Mouse (Mus musculus): ENCODE results near the gene Kcng4. TPM values are rescaled to one million over a fixed set of nuclear protein-coding genes. Genes with fewer than 3 reads are reported as not detected.

Gene Kcng4
- polyA plus RNA-seq, 1 experiment from 2014 or later: 0.10 TPM

- no peak for ATAC-seq (ENCODE audit: borderline replicate concordance, extremely low read depth, low FRiP score, low TSS enrichment)
- no peak overlapping the region for H3K27ac ChIP-seq
- H3K4me2 ChIP-seq: no peak overlapping the region
- no peaks in the 10 kb centered on the region for H3K9me3 ChIP-seq
- H3K4me3 ChIP-seq: no peak overlapping the region
- 69% methylated on average over 6 of the region's 6 CpGs for WGBS
- H3K4me1 ChIP-seq: peaks cover 6% of the 10 kb centered on the region; the same call in 1 of the 2 replicates
- H3K27me3 ChIP-seq: peaks cover 29% of the 10 kb centered on the region
- no peak overlapping the region for H3K9ac ChIP-seq
- H3K36me3 ChIP-seq: no peaks in the 10 kb centered on the region
These were observed 2.8 kb upstream of the Kcng4 start for GRCm38 (mm10) chr8:119638261-119638660.

- Histone ChIP-seq H3K27me3 (peaks cover 38% of the 10 kb centered on the region), H3K9ac (no peak overlapping the region), H3K9me3 (no peaks in the 10 kb centered on the region), H3K4me3 (no peak overlapping the region), H3K36me3 (no peaks in the 10 kb centered on the region), H3K4me2 (no peak overlapping the region), H3K27ac (no peak overlapping the region), H3K4me1 (peaks cover 6% of the 10 kb centered on the region; the same call in 1 of the 2 replicates)
- WGBS: 75% methylated on average over 4 of the region's 4 CpGs
- no peak for ATAC-seq (ENCODE audit: borderline replicate concordance, extremely low read depth, low FRiP score, low TSS enrichment)
These were observed 1.9 kb upstream of the Kcng4 start for GRCm38 (mm10) chr8:119637381-119637780.

- no peak overlapping the region for H3K9ac ChIP-seq
- H3K4me2 ChIP-seq: no peak overlapping the region
- no peaks in the 10 kb centered on the region for H3K9me3 ChIP-seq
- ATAC-seq (ENCODE audit: borderline replicate concordance, extremely low read depth, low FRiP score, low TSS enrichment): no peak
- WGBS: 53% methylated on average over 7 of the region's 7 CpGs
- H3K4me3 ChIP-seq: no peak overlapping the region
- H3K27ac ChIP-seq: no peak overlapping the region
- peaks cover 44% of the 10 kb centered on the region for H3K27me3 ChIP-seq
- H3K36me3 ChIP-seq: no peaks in the 10 kb centered on the region
- H3K4me1 ChIP-seq: peaks cover 6% of the 10 kb centered on the region; the same call in 1 of the 2 replicates
These were observed 1.3 kb upstream of the Kcng4 start for GRCm38 (mm10) chr8:119636766-119637165.

- H3K4me1 ChIP-seq: peaks cover 6% of the 10 kb centered on the region; the same call in 1 of the 2 replicates
- H3K27me3 ChIP-seq: peaks cover 52% of the 10 kb centered on the region
- no peaks in the 10 kb centered on the region for H3K9me3 ChIP-seq
- WGBS: 43% methylated on average over 2 of the region's 2 CpGs
- no peak overlapping the region for H3K4me3 ChIP-seq
- no peak overlapping the region for H3K9ac ChIP-seq
- no peak overlapping the region for H3K27ac ChIP-seq
- H3K36me3 ChIP-seq: no peaks in the 10 kb centered on the region
- H3K4me2 ChIP-seq: no peak overlapping the region; the same call in 1 of the 2 replicates
- ATAC-seq (ENCODE audit: borderline replicate concordance, extremely low read depth, low FRiP score, low TSS enrichment): no peak
These were observed 478 bp upstream of the Kcng4 start for GRCm38 (mm10) chr8:119635958-119636357.

GRCm38 (mm10) chr8:119634616-119635336 lies 704 bp downstream of the Kcng4 start:
- ATAC-seq (ENCODE audit: borderline replicate concordance, extremely low read depth, low FRiP score, low TSS enrichment): no peak
- 22% methylated on average over 14 of the region's 14 CpGs for WGBS
- H3K4me2 ChIP-seq: no peak overlapping the region; the same call in 1 of the 2 replicates

GRCm38 (mm10) chr8:119632909-119633308 lies 2.6 kb downstream of the Kcng4 start:
- H3K4me3 ChIP-seq: no peak overlapping the region
- H3K27me3 ChIP-seq: peaks cover 52% of the 10 kb centered on the region
- WGBS: 43% methylated on average over 29 of the region's 29 CpGs
- no peak overlapping the region for H3K27ac ChIP-seq
- no peak overlapping the region for H3K9ac ChIP-seq
- no peaks in the 10 kb centered on the region for H3K36me3 ChIP-seq
- peaks cover 6% of the 10 kb centered on the region; the same call in 1 of the 2 replicates for H3K4me1 ChIP-seq
- no peak for ATAC-seq (ENCODE audit: borderline replicate concordance, extremely low read depth, low FRiP score, low TSS enrichment)
- H3K4me2 ChIP-seq: no peak overlapping the region
- no peaks in the 10 kb centered on the region for H3K9me3 ChIP-seq

More at GRCm38 (mm10) chr8:119634616-119635336, 704 bp downstream of the Kcng4 start:
- Histone ChIP-seq H3K27me3 (peaks cover 52% of the 10 kb centered on the region), H3K4me3 (no peak overlapping the region), H3K9me3 (no peaks in the 10 kb centered on the region), H3K27ac (no peak overlapping the region), H3K4me1 (peaks cover 6% of the 10 kb centered on the region; the same call in 1 of the 2 replicates), H3K36me3 (no peaks in the 10 kb centered on the region), H3K9ac (no peak overlapping the region)

GRCm38 (mm10) chr8:119632246-119632645 lies 3.2 kb downstream of the Kcng4 start:
- Histone ChIP-seq H3K9ac (no peak overlapping the region), H3K9me3 (no peaks in the 10 kb centered on the region), H3K36me3 (no peaks in the 10 kb centered on the region), H3K27me3 (peaks cover 52% of the 10 kb centered on the region), H3K4me1 (peaks cover 6% of the 10 kb centered on the region; the same call in 1 of the 2 replicates), H3K4me2 (no peak overlapping the region), H3K4me3 (no peak overlapping the region), H3K27ac (no peak overlapping the region)
- WGBS: 78% methylated on average over 9 of the region's 9 CpGs
- ATAC-seq (ENCODE audit: borderline replicate concordance, extremely low read depth, low FRiP score, low TSS enrichment): no peak

GRCm38 (mm10) chr8:119630841-119631240 lies 4.6 kb downstream of the Kcng4 start:
- no peak for ATAC-seq (ENCODE audit: borderline replicate concordance, extremely low read depth, low FRiP score, low TSS enrichment)
- no peaks in the 10 kb centered on the region for H3K36me3 ChIP-seq
- H3K9me3 ChIP-seq: no peaks in the 10 kb centered on the region
- peaks cover 46% of the 10 kb centered on the region for H3K27me3 ChIP-seq
- no peak overlapping the region for H3K4me2 ChIP-seq
- H3K4me3 ChIP-seq: no peak overlapping the region
- no peak overlapping the region for H3K27ac ChIP-seq
- 55% methylated on average over 3 of the region's 3 CpGs for WGBS
- peaks cover 6% of the 10 kb centered on the region; the same call in 1 of the 2 replicates for H3K4me1 ChIP-seq
- no peak overlapping the region for H3K9ac ChIP-seq

- Histone ChIP-seq H3K27ac (no peak overlapping the region), H3K4me1 (no peaks in the 10 kb centered on the region), H3K27me3 (peaks cover 18% of the 10 kb centered on the region), H3K4me2 (no peak overlapping the region), H3K36me3 (no peaks in the 10 kb centered on the region), H3K4me3 (no peak overlapping the region), H3K9me3 (no peaks in the 10 kb centered on the region), H3K9ac (no peak overlapping the region)
- ATAC-seq (ENCODE audit: borderline replicate concordance, extremely low read depth, low FRiP score, low TSS enrichment): no peak
- 34% methylated on average over 10 of the region's 10 CpGs for WGBS
These were observed 7.7 kb downstream of the Kcng4 start for GRCm38 (mm10) chr8:119627613-119628359.

GRCm38 (mm10) chr8:119627199-119627598 lies 8.3 kb downstream of the Kcng4 start:
- Histone ChIP-seq H3K36me3 (no peaks in the 10 kb centered on the region), H3K27me3 (peaks cover 12% of the 10 kb centered on the region), H3K4me1 (no peaks in the 10 kb centered on the region), H3K9ac (no peak overlapping the region), H3K4me2 (no peak overlapping the region), H3K27ac (no peak overlapping the region), H3K9me3 (no peaks in the 10 kb centered on the region), H3K4me3 (no peak overlapping the region)
- no peak for ATAC-seq (ENCODE audit: borderline replicate concordance, extremely low read depth, low FRiP score, low TSS enrichment)
- WGBS: 83% methylated on average over 7 of the region's 7 CpGs

- Histone ChIP-seq H3K27ac (no peak overlapping the region), H3K27me3 (no peaks in the 10 kb centered on the region), H3K4me2 (no peak overlapping the region), H3K4me1 (no peaks in the 10 kb centered on the region), H3K9me3 (no peaks in the 10 kb centered on the region), H3K4me3 (no peak overlapping the region), H3K9ac (no peak overlapping the region), H3K36me3 (no peaks in the 10 kb centered on the region)
- no peak; the same call in 1 of the 2 replicates for ATAC-seq (ENCODE audit: borderline replicate concordance, extremely low read depth, low FRiP score, low TSS enrichment)
- WGBS: 75% methylated on average over 22 of the region's 22 CpGs
These were observed 9.7 kb downstream of the Kcng4 start for GRCm38 (mm10) chr8:119625788-119626187.

- H3K27me3 ChIP-seq: no peaks in the 10 kb centered on the region
- 81% methylated on average over 7 of the region's 7 CpGs for WGBS
- no peak for ATAC-seq (ENCODE audit: borderline replicate concordance, extremely low read depth, low FRiP score, low TSS enrichment)
- no peak overlapping the region for H3K27ac ChIP-seq
- H3K4me1 ChIP-seq: no peaks in the 10 kb centered on the region
- no peaks in the 10 kb centered on the region for H3K9me3 ChIP-seq
- H3K4me2 ChIP-seq: no peak overlapping the region
- no peak overlapping the region for H3K9ac ChIP-seq
- no peak overlapping the region for H3K4me3 ChIP-seq
- H3K36me3 ChIP-seq: no peaks in the 10 kb centered on the region
These were observed 10.6 kb downstream of the Kcng4 start for GRCm38 (mm10) chr8:119624916-119625315.

All from lung, embryonic 15.5 days (tissue).